Mouse (Mus musculus) right cerebral cortex, postnatal 4 days (tissue): ENCODE measurements around the gene Myoz1.
"Not testable (repeated sequence)": the region's sequence is repeated elsewhere in the genome, so short reads cannot be mapped to it uniquely, and the experiment has no call there.

Experiments
- DNase-seq: peaks from one replicate; pipeline ENCODE4 v3.0.0-alpha.2; 2022

Myoz1 gene

GRCm38 (mm10) chr14:20656361-20656760 is at the start of gene Myoz1:
Gene Myoz1, minus strand, starts transcription at chr14:20656540.
- DNase-seq: no peak

GRCm38 (mm10) chr14:20703461-20703860 is 47.1 kb upstream of the Myoz1 start:
- DNase-seq: not testable (repeated sequence)

DNA sequence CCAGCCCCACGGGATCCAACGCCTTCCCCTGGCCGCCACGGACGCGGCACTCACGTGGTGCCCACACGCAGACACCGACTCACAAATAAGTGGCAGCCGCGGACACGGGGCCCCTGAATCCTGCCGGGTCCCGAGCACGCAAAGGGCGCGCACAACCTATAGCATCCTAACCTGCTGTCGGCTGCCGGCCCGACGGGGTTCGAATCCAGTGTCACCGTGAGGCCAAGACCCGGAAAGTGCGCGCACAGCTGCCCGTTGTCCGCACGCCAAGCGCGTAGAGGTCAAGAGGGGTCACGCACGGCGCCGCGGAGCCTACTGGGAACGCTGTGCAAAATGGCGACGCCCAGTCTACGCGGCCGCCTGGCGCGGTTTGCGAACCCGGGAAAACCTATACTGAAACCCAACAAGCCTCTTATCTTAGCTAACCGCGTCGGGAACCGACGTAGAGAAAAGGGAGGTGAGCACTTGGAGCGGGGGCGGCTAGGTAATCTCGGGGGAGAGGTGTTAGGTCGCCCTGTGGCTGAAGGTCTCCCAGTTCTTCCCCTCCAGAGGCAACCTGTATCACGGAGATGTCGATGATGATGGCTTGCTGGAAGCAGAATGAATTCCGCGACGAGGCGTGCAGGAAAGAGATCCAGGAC is 46.5 kb upstream of the Myoz1 start, which contains the start of gene Chchd1:
Gene Chchd1 (plus strand): TSS at position 266 of the 641 bp plus-strand sequence.
- DNase-seq: peak; percentile 93

GRCm38 (mm10) chr14:20702096-20702740 is 45.9 kb upstream of the Myoz1 start:
- DNase-seq: no peak

DNA sequence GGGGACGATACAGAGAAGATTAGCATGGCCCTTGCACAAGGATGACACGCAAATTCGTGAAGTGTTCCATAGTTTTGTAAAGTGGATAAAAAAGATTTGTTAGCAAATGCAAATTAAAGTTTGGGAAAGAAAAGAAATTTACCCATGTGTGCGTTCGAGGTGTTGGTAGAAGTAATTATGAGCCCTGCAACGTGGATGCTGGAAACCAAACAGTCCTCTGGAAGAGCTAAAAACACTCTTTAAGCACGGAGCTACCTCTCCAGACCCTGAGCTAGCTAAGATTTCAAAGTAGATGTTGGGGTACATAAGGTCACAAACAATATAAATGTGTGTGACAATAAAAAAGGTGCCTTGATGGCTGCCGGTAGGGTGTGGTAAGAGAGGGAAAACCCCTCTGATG is 45.2 kb upstream of the Myoz1 start:
- DNase-seq: no peak

DNA sequence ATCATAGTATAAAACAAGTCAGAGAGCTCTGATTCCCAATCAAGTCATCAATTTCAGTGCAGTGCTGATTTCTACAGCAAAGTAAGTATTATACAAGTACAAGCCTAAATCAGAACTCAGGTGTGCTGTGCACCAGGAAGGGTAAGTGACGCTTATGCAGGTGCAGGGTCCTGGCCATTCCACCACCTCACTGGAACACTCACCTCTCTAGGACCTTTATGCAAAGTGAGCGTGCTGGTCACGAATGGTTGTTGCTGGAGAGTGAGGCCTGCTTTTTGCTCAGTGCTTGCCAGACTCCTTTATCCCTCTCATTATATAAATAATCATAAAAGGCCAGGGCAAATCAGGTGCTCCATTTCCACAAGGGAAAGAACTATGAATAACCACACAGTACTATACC is 44.0 kb upstream of the Myoz1 start:
- no peak for DNase-seq

DNA sequence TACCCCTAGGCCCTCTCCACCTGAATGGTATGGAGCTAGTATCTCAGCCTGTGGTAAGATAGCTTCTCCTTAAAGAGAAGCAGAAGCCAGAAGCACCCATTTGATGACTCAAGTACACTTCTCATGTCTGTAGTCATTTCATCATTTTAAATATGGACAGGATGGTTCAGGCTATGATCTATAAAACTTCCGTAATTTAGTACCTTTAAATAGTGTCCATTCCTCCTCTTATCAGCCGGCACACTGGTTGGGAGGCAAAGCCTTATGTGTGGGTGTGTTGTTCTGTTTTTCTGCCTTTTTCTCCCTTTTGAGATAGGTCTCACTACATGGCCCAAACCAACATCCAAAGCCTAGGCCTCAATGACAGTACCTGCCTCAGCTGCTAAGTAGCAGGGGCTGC is 42.2 kb upstream of the Myoz1 start:
- no peak for DNase-seq

DNA sequence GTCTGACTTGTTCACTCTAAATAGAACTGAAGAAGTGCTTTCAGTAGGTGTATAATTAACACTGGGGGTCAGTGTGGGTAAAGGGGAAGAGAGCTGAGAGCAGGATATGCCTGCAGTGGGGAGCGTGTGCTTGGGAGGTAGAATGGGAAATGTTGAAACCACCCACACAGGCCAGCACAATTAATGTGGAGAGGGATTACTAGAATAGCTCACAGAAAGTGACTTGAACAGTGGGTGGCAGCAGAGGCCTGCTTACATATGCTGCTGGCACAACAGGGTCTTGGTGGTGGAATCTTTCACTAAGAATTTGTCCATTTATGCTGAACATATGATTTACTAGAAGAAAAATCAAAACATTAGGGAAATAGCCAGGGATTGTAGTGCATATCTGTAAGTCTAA is 40.6 kb upstream of the Myoz1 start:
- DNase-seq: no peak

DNA sequence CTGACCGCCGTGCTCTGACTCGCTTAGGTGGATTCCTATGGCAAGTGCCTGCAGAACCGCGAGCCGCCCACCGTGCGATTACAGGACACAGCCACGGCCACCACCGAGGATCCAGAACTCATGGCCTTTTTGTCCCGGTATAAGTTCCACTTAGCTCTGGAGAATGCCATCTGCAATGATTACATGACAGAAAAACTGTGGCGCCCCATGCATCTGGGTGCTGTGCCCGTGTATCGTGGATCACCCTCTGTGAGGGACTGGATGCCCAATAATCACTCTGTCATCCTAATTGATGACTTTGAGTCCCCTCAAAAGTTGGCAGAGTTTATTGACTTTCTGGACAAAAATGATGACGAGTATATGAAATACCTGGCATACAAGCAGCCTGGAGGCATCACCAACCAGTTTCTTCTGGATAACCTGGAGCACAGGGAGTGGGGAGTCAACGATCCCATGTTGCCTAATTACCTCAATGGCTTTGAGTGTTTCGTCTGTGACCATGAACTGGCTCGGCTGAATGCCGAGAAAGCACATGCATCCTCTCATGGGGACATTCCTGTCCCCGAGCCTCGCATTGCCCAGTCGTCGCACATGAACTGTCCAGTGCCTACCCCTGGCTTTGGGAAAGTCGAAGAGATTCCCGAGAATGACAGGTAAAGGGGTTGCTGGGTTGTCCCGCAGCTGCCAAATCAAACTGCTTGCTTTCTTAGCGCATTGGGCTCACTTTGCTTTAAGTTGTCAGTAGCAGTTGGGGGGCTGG is 39.6 kb upstream of the Myoz1 start:
- no peak for DNase-seq

- DNase-seq: peak; percentile 89
Observed at GRCm38 (mm10) chr14:20694884-20695760, 38.8 kb upstream of the Myoz1 start, which contains the start of gene Fut11. Gene Fut11, plus strand, starts transcription at chr14:20694968.

- no peak for DNase-seq
Observed at GRCm38 (mm10) chr14:20694185-20694883, 38.0 kb upstream of the Myoz1 start.

DNA sequence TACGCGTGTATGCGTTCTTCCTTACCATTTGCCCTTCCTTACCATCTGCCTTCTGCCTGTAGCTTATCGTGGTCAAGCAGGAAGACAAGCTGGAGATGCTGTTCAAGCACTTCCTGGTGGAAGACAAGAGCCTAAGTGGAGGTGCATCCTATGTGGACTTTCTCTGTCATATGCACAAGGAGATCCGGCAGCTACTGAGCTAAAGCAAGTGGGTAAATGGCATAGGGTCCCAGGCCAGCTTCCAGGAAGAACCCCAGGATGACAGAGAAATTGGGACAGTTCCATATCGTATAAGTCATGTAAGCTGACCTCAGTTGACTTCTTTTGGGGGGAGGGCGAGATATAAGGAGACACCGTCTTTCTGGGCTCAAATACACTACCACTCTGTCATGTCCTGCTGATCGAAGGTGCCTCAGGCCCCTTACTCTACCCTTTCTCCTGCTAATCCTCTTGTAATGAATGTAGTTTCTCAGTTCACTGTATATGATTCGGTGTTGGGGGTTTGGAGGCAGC is 37.3 kb upstream of the Myoz1 start:
- no peak for DNase-seq

DNA sequence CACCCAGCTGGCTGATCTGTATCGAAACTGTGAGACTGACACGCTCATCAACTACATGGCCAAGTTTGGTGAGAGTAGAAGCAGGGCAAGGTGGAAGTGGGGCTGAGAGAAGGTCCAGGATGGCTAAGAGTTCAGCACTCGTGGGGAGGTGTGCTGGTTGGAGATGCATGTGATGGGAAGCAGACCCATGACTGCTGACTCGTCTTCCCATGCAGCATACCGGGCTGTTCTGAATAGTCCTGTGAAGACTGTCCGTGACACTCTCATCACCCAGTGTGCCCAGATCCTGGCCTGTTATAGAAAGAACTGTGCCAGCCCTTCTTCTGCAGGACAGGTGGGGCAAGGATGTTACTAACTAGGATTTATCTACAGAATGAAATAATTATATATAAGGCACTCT is 35.4 kb upstream of the Myoz1 start:
- no peak for DNase-seq

DNA sequence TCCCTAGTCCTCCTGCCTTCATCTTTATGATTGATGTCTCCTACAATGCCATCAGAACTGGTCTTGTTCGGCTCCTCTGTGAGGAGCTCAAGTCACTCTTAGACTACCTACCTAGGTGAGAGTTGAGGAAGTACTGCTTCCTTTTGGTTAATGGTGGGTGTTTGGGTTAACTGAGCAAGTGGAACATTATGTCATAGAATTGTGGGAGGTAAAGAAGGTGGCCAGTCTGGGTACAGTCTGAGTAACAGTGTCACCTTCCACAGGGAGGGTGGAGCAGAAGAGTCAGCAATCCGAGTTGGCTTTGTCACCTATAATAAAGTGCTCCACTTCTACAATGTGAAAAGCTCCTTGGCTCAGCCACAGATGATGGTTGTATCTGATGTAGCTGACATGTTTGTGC is 32.7 kb upstream of the Myoz1 start:
- no peak for DNase-seq

- no peak for DNase-seq
Observed at GRCm38 (mm10) chr14:20686576-20686975, 30.2 kb upstream of the Myoz1 start.

DNA sequence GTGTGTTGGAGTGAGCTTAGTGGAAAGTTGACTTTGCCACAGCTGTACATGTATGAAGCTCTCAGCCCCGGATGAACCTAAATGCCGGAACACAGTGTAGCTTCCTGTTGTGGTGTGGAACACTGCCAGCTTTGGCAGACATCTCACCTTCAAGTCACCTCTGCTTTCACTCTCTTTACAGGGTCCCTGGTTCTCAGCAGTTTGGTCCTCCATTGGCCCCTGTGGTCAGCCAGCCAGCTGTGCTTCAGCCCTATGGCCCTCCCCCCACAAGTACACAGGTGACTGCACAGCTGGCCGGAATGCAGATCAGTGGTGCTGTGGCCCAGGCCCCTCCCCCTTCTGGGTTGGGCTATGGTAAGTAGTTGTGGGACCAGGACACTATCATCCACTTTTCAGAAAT is 26.2 kb upstream of the Myoz1 start:
- no peak for DNase-seq

GRCm38 (mm10) chr14:20681742-20682141 is 25.4 kb upstream of the Myoz1 start:
- no peak for DNase-seq

DNA sequence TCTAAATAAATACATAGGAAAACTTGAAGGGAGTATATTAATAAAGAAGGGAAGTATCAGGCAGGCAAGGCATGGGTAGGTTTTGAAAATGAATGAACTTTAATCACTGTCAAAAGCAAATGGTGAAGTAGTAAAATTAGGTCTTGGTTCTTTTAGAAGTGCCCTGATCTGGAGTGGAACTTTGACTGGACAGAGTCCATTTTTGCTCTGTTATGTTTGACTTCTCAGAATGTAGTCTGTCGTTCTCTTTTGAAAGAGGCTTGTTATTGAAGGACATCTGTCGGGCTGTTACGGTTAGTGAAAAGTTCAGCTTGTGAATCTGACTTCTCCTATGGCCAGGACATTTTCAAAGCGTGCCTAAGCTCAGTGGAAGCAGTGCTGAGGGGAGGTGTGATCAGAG is 21.6 kb upstream of the Myoz1 start:
- DNase-seq: no peak

DNA sequence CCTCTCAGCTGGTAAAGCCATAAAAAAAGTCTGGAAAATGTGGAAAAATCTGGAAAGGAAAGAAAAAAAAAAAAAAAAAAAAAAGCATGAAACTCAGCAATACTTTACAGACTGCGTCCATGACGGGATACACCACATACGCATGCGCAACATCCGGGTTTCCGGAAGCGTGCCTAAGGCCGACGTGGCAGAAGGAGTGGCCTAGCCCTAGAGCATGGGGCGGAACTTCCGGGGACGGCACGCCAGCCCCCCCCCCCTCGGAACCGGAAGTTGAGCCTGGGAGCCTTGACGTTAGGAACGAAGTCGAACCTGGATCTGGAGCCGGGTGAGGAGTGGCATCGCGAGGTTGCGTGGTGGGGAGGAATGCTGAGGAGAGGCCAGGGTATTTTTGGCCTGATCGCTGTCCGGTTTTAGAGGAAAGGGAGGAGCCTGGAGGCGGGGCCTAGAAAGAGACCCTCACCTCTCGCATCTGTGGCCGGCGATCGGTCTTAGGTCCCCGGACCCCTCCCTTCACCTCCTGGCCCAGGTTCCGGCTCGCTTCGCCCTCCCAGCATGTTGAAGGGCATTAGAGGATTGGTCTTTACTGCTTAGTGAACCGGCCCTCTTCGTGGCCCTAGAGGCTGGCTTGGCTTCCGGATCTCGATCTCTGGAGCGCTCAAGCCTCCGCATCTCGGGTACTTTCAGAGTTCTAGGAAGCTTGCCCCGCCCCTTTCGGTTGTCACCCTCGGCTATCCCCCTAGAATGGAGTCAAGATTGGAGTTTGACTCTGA is 17.9 kb upstream of the Myoz1 start, which contains the start of gene Sec24c:
Gene Sec24c (plus strand): TSS at position 245 of the 770 bp plus-strand sequence.
- DNase-seq: peak; percentile 100

- no peak for DNase-seq
Observed at GRCm38 (mm10) chr14:20673735-20674063, 17.4 kb upstream of the Myoz1 start.

GRCm38 (mm10) chr14:20672990-20673389 is 16.6 kb upstream of the Myoz1 start:
- peak; percentile 44 for DNase-seq
